Mouse (Mus musculus) midbrain, embryonic 11.5 days (tissue): Measurements from ENCODE around the gene Slc47a2. TPM values are rescaled to one million over a fixed set of nuclear protein-coding genes. Genes with fewer than 3 reads are reported as not detected.

Experiments used
- ATAC-seq: fragments of 200-750 bp; cut with Nextera tagmentation; 2 replicates; pipeline ENCODE4 v1.8.0; 2017; ENCODE audit warnings: moderate TSS enrichment, moderate library complexity; ENCODE audit not compliant: low FRiP score
- DNase-seq: peaks from one replicate; pipeline ENCODE4 v3.0.0; 2015; ENCODE audit warnings: low spot score; ENCODE audit errors: missing footprints
- H3K27ac ChIP-seq: fragments of 300-500 bp; sonication (generic); 2 replicates; pipeline ENCODE4 v1.5.1; 2014; ENCODE audit warnings: low read depth, low read length
- H3K27me3 ChIP-seq: fragments of 300-500 bp; sonication (generic); 2 replicates; pipeline ENCODE4 v1.6.1; 2014; ENCODE audit warnings: mild to moderate bottlenecking, low read length, moderate library complexity, mixed read lengths; ENCODE audit not compliant: control insufficient read depth, insufficient read depth
- H3K36me3 ChIP-seq: fragments of 300-500 bp; sonication (generic); 2 replicates; pipeline ENCODE4 v1.6.1; 2014; ENCODE audit warnings: mild to moderate bottlenecking, low read length, moderate library complexity, mixed read lengths; ENCODE audit not compliant: control insufficient read depth, insufficient read depth
- H3K4me1 ChIP-seq: fragments of 300-500 bp; sonication (generic); 2 replicates; pipeline ENCODE4 v1.6.1; 2014; ENCODE audit warnings: low read length; ENCODE audit not compliant: control insufficient read depth, insufficient read depth
- H3K4me2 ChIP-seq: fragments of 300-500 bp; sonication (generic); 2 replicates; pipeline ENCODE4 v1.6.1; 2014; ENCODE audit warnings: mild to moderate bottlenecking, moderate library complexity
- H3K4me3 ChIP-seq: fragments of 300-500 bp; sonication (generic); 2 replicates; pipeline ENCODE4 v1.5.1; 2014; ENCODE audit warnings: low read depth, low read length
- H3K9ac ChIP-seq: fragments of 300-500 bp; sonication (generic); 2 replicates; pipeline ENCODE4 v1.6.1; 2014; ENCODE audit warnings: low read length
- H3K9me3 ChIP-seq: fragments of 300-500 bp; sonication (generic); 2 replicates; pipeline ENCODE4 v1.6.1; 2016; ENCODE audit warnings: low read length; ENCODE audit not compliant: control insufficient read depth
- WGBS: fragments of 180-500 bp; shearing (Covaris S2); extraction: QIAGEN DNeasy Blood & Tissue Kit; methylation state at CpG from one replicate; pipeline ENCODE4 v1.1.7; 2014; 5-methylcytosine and 5-hydroxymethylcytosine counted together
- polyA plus RNA-seq: library from polyadenylated mRNA; unstranded; fragments of >200 nt; fragmentation: Nextera tagmentation; extraction: Ambion mirVana; gene quantifications from 2 replicates; pipeline ENCODE4 v1.2.1, GENCODE M21; 2014

Gene Slc47a2
- polyA plus RNA-seq, 1 experiment from 2014 or later, result not detected

- Histone ChIP-seq H3K36me3 (no peaks in the 10 kb centered on the region), H3K9ac (no peak overlapping the region), H3K4me1 (no peaks in the 10 kb centered on the region), H3K4me2 (no peak overlapping the region), H3K9me3 (no peaks in the 10 kb centered on the region), H3K27me3 (no peaks in the 10 kb centered on the region), H3K4me3 (no peak overlapping the region), H3K27ac (no peak overlapping the region)
- DNase-seq (no peak), ATAC-seq (no peak)
- 89% methylated on average over 2 of the region's 2 CpGs for WGBS
Observed at GRCm38 (mm10) chr11:61368668-61369067, 26.0 kb upstream of the Slc47a2 start.

- 86% methylated on average over 9 of the region's 9 CpGs for WGBS
- no peaks in the 10 kb centered on the region for H3K27me3 ChIP-seq
Observed at GRCm38 (mm10) chr11:61366517-61367273, 24.0 kb upstream of the Slc47a2 start.

GRCm38 (mm10) chr11:61365938-61366337, 23.3 kb upstream of the Slc47a2 start:
- no peak overlapping the region for H3K9ac ChIP-seq
- no peak overlapping the region for H3K4me3 ChIP-seq
- H3K9me3 ChIP-seq, result no peaks in the 10 kb centered on the region
- ATAC-seq, result no peak
- no peak overlapping the region for H3K4me2 ChIP-seq
- H3K27ac ChIP-seq, result no peak overlapping the region
- no peaks in the 10 kb centered on the region for H3K36me3 ChIP-seq
- WGBS, result 80% methylated on average over 3 of the region's 3 CpGs
- DNase-seq, result no peak
- no peaks in the 10 kb centered on the region for H3K4me1 ChIP-seq
- H3K27me3 ChIP-seq, result no peaks in the 10 kb centered on the region

More at GRCm38 (mm10) chr11:61366517-61367273, 24.0 kb upstream of the Slc47a2 start:
- no peak overlapping the region for H3K4me3 ChIP-seq
- H3K36me3 ChIP-seq, result no peaks in the 10 kb centered on the region
- DNase-seq (no peak), ATAC-seq (no peak)
- H3K9me3 ChIP-seq, result no peaks in the 10 kb centered on the region
- no peak overlapping the region for H3K4me2 ChIP-seq
- no peak overlapping the region for H3K9ac ChIP-seq
- no peaks in the 10 kb centered on the region for H3K4me1 ChIP-seq
- no peak overlapping the region for H3K27ac ChIP-seq

DNA sequence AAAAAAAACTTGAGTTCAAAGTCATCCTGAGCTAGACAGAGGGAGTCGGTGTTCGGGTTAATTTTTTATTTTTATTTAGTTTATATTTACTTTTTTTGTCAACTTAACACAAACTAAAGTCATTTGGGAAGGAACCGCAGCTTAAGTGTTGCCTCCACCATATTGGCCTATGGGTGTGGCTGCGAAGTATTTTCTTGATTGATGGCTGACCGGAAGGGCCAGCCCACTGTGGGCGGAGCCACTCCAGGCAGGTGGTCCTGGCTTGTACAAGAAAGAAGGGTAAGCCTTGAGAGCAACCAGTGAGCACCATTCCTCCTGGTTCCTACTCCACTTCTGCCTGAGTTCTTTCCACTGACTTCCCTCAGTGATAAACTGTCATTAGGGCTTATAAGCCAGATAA, 21.4 kb upstream of the Slc47a2 start:
- H3K36me3 ChIP-seq, result no peaks in the 10 kb centered on the region
- H3K27me3 ChIP-seq, result no peaks in the 10 kb centered on the region
- DNase-seq, result no peak
- 88% methylated on average over 6 of the region's 6 CpGs for WGBS
- H3K4me2 ChIP-seq, result no peak overlapping the region
- no peaks in the 10 kb centered on the region for H3K4me1 ChIP-seq
- no peaks in the 10 kb centered on the region for H3K9me3 ChIP-seq
- H3K27ac ChIP-seq, result no peak overlapping the region
- no peak overlapping the region for H3K9ac ChIP-seq
- H3K4me3 ChIP-seq, result no peak overlapping the region
- ATAC-seq, result no peak

GRCm38 (mm10) chr11:61361515-61362190, 19.0 kb upstream of the Slc47a2 start:
- no peak overlapping the region for H3K4me3 ChIP-seq
- H3K27me3 ChIP-seq, result no peaks in the 10 kb centered on the region
- no peak overlapping the region for H3K27ac ChIP-seq
- no peaks in the 10 kb centered on the region for H3K9me3 ChIP-seq
- WGBS, result 86% methylated on average over 11 of the region's 11 CpGs
- H3K4me1 ChIP-seq, result no peaks in the 10 kb centered on the region
- no peak for ATAC-seq
- no peak for DNase-seq
- no peak overlapping the region for H3K9ac ChIP-seq
- H3K4me2 ChIP-seq, result no peak overlapping the region
- H3K36me3 ChIP-seq, result no peaks in the 10 kb centered on the region

DNA sequence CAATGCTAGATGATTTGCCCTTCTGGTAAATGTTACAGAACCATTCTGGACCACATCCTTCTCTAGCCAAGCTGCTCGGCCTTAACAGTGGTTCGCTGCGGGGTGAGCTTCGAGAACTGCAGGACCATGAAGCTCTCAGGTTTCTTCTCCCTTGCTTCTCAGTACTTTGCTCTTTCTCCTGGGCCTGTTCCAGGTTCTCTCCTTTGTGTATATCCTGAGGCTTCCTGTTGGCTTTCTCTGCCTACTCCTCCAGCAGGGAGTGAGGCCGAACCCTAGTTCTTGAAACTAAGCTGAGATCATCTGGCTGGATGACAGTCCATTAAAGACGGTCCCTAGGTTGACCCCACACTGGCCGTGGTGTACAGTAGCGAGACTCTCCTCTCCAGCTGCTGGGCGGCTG, 13.9 kb upstream of the Slc47a2 start:
- ATAC-seq (no peak), DNase-seq (no peak)
- H3K9me3 ChIP-seq, result no peaks in the 10 kb centered on the region
- H3K4me1 ChIP-seq, result 0 out of 2 replicates have a peak, but pooled peaks cover 3% of the 10 kb centered on the region
- H3K4me3 ChIP-seq, result no peak overlapping the region
- H3K4me2 ChIP-seq, result no peak overlapping the region
- WGBS, result 93% methylated on average over 9 of the region's 9 CpGs
- no peaks in the 10 kb centered on the region for H3K27me3 ChIP-seq
- H3K9ac ChIP-seq, result no peak overlapping the region
- H3K27ac ChIP-seq, result no peak overlapping the region
- no peaks in the 10 kb centered on the region for H3K36me3 ChIP-seq

DNA sequence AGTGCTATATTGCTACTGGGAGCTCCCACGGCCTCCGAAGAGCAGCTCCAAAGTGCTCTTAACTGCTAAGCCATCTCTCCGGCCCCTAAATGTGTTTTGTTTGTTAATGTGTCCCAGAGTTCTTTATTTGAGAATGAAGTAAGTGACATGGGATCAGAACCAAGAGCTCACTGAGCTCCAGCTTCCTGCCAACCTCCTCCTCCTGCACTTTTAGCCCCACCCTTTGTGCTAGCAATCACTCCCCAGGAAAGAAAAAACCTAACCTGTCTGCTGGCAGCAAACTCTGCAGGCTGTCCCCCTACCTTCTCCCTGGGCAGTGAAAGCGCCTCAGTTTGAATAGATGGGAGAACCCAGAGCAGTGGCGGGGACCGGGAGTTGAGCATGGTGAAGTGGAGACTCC, 13.5 kb upstream of the Slc47a2 start:
- Histone ChIP-seq H3K36me3 (no peaks in the 10 kb centered on the region), H3K4me3 (no peak overlapping the region), H3K4me2 (no peak overlapping the region), H3K9me3 (no peaks in the 10 kb centered on the region), H3K27me3 (no peaks in the 10 kb centered on the region), H3K4me1 (0 out of 2 replicates have a peak, but pooled peaks cover 3% of the 10 kb centered on the region), H3K27ac (no peak overlapping the region), H3K9ac (no peak overlapping the region)
- 67% methylated on average over 6 of the region's 6 CpGs for WGBS
- DNase-seq, result no peak
- no peak for ATAC-seq

DNA sequence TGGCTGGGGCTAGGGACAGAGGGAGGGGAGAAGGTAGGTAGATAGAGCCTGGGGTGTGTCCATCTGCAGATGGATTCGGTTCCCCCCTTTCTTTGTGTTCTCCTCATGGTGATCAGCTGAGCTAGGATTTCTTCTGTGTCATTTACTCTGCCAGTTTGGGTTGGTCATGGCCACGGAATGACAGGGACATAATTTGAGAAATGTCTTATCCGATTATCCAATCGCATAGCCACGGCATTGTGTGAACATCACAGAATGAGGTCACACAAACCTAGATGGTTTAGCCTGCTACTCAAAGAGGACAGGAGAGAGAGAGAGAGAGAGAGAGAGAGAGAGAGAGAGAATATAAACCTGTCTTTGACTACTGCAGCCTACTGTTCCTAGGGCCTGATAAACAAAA, 12.7 kb upstream of the Slc47a2 start:
- Histone ChIP-seq H3K9ac (no peak overlapping the region), H3K9me3 (no peaks in the 10 kb centered on the region), H3K27ac (no peak overlapping the region), H3K27me3 (no peaks in the 10 kb centered on the region), H3K36me3 (no peaks in the 10 kb centered on the region), H3K4me1 (0 out of 2 replicates have a peak, but pooled peaks cover 3% of the 10 kb centered on the region), H3K4me2 (no peak overlapping the region), H3K4me3 (no peak overlapping the region)
- WGBS, result 82% methylated on average over 5 of the region's 5 CpGs
- no peak for DNase-seq
- ATAC-seq, result no peak

DNA sequence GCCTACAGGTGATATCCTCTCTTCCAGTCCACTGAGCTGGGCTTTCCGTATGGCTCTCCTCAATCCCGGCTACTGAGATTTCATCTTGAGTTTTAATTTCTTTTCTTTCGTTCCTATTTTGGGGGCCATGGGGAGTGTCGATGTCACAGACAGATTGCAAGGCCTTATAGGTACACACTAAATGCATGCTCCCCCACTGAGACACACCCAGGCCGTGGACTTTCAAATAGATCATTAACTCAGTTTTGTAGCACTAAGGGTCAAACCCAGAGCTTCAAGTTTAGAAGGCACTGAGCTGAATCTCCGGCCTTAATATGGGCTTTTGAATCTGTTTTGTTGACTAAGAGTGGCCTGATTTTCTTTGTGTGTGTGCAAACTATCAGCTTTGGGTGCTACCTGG, 11.7 kb upstream of the Slc47a2 start:
- H3K9me3 ChIP-seq, result no peaks in the 10 kb centered on the region
- 87% methylated on average over 6 of the region's 6 CpGs for WGBS
- no peak overlapping the region for H3K4me3 ChIP-seq
- H3K36me3 ChIP-seq, result no peaks in the 10 kb centered on the region
- no peaks in the 10 kb centered on the region for H3K27me3 ChIP-seq
- H3K9ac ChIP-seq, result no peak overlapping the region
- no peak for ATAC-seq
- H3K27ac ChIP-seq, result no peak overlapping the region
- H3K4me1 ChIP-seq, result 0 out of 2 replicates have a peak, but pooled peaks cover 3% of the 10 kb centered on the region
- DNase-seq, result no peak
- no peak overlapping the region for H3K4me2 ChIP-seq
